Mouse (Mus musculus): Measurements from ENCODE around the gene Rasgrp3. TPM values are rescaled to one million over a fixed set of nuclear protein-coding genes. Genes with fewer than 3 reads are reported as not detected.
"Not testable (repeated sequence)": the region's sequence is repeated elsewhere in the genome, so short reads cannot be mapped to it uniquely, and the experiment has no call there.

The Rasgrp3 gene
- polyA plus RNA-seq, 1 experiment from 2014 or later, result 4.7 TPM

GRCm38 (mm10) chr17:75449022-75449421, 13.3 kb downstream of the Rasgrp3 start:
- no peaks in the 10 kb centered on the region for H3K4me1 ChIP-seq (ENCODE audit: control insufficient read depth, insufficient read depth, low read length)
- 68% methylated on average over 1 of the region's 1 CpGs for WGBS
- no peaks in the 10 kb centered on the region for H3K36me3 ChIP-seq (ENCODE audit: control insufficient read depth, insufficient read depth, low read length)
- no peak overlapping the region for H3K27ac ChIP-seq (ENCODE audit: low read depth, low read length)
- H3K9ac ChIP-seq (replicated peaks; ENCODE audit: low read depth, low read length), result no peak overlapping the region
- ATAC-seq (ENCODE audit: low read depth), result no peak
- H3K27me3 ChIP-seq (ENCODE audit: control insufficient read depth, insufficient read depth, low read length), result no peaks in the 10 kb centered on the region
- no peak overlapping the region for H3K4me3 ChIP-seq (ENCODE audit: low read depth, low read length)
- H3K4me2 ChIP-seq (ENCODE audit: low read depth, low read length), result no peak overlapping the region
- no peaks in the 10 kb centered on the region for H3K9me3 ChIP-seq (ENCODE audit: control insufficient read depth, low read length)

- 86% methylated on average over 4 of the region's 4 CpGs for WGBS
Observed at GRCm38 (mm10) chr17:75452313-75452712, 16.6 kb downstream of the Rasgrp3 start.

GRCm38 (mm10) chr17:75453639-75454038, 17.9 kb downstream of the Rasgrp3 start:
- H3K4me1 ChIP-seq (ENCODE audit: control insufficient read depth, insufficient read depth, low read length), result no peaks in the 10 kb centered on the region
- no peaks in the 10 kb centered on the region for H3K9me3 ChIP-seq (ENCODE audit: control insufficient read depth, low read length)
- no peak overlapping the region for H3K4me3 ChIP-seq (ENCODE audit: low read depth, low read length)
- no peaks in the 10 kb centered on the region for H3K27me3 ChIP-seq (ENCODE audit: control insufficient read depth, insufficient read depth, low read length)
- H3K36me3 ChIP-seq (ENCODE audit: control insufficient read depth, insufficient read depth, low read length), result no peaks in the 10 kb centered on the region
- H3K27ac ChIP-seq (ENCODE audit: low read depth, low read length), result no peak overlapping the region
- no peak overlapping the region for H3K4me2 ChIP-seq (ENCODE audit: low read depth, low read length)
- H3K9ac ChIP-seq (replicated peaks; ENCODE audit: low read depth, low read length), result no peak overlapping the region
- ATAC-seq (ENCODE audit: low read depth), result no peak

More at GRCm38 (mm10) chr17:75452313-75452712, 16.6 kb downstream of the Rasgrp3 start:
- H3K27ac ChIP-seq (ENCODE audit: low read depth, low read length), result no peak overlapping the region
- no peaks in the 10 kb centered on the region for H3K36me3 ChIP-seq (ENCODE audit: control insufficient read depth, insufficient read depth, low read length)
- ATAC-seq (ENCODE audit: low read depth), result no peak
- no peaks in the 10 kb centered on the region for H3K9me3 ChIP-seq (ENCODE audit: control insufficient read depth, low read length)
- H3K4me2 ChIP-seq (ENCODE audit: low read depth, low read length), result no peak overlapping the region
- no peak overlapping the region for H3K4me3 ChIP-seq (ENCODE audit: low read depth, low read length)
- no peaks in the 10 kb centered on the region for H3K4me1 ChIP-seq (ENCODE audit: control insufficient read depth, insufficient read depth, low read length)
- no peak overlapping the region for H3K9ac ChIP-seq (replicated peaks; ENCODE audit: low read depth, low read length)
- no peaks in the 10 kb centered on the region for H3K27me3 ChIP-seq (ENCODE audit: control insufficient read depth, insufficient read depth, low read length)

GRCm38 (mm10) chr17:75456096-75456495, 20.4 kb downstream of the Rasgrp3 start:
- H3K4me3 ChIP-seq (ENCODE audit: low read depth, low read length); H3K27ac ChIP-seq (ENCODE audit: low read depth, low read length); H3K9me3 ChIP-seq (ENCODE audit: control insufficient read depth, low read length); H3K27me3 ChIP-seq (ENCODE audit: control insufficient read depth, insufficient read depth, low read length); H3K36me3 ChIP-seq (ENCODE audit: control insufficient read depth, insufficient read depth, low read length); ATAC-seq (ENCODE audit: low read depth); H3K4me1 ChIP-seq (ENCODE audit: control insufficient read depth, insufficient read depth, low read length); H3K4me2 ChIP-seq (ENCODE audit: low read depth, low read length); H3K9ac ChIP-seq (replicated peaks; ENCODE audit: low read depth, low read length): not testable (repeated sequence)
- 94% methylated on average over 9 of the region's 9 CpGs for WGBS

GRCm38 (mm10) chr17:75460621-75461020, 24.9 kb downstream of the Rasgrp3 start:
- ATAC-seq (ENCODE audit: low read depth), result 0 out of 2 replicates have a peak, but pooled peaks have one; percentile 44
- Histone ChIP-seq H3K27me3 (ENCODE audit: control insufficient read depth, insufficient read depth, low read length) (peaks cover 4% of the 10 kb centered on the region; the same call in 1 of the 2 replicates), H3K9me3 (ENCODE audit: control insufficient read depth, low read length) (no peaks in the 10 kb centered on the region), H3K4me1 (ENCODE audit: control insufficient read depth, insufficient read depth, low read length) (0 out of 2 replicates have a peak, but pooled peaks cover 2% of the 10 kb centered on the region), H3K4me3 (ENCODE audit: low read depth, low read length) (no peak overlapping the region), H3K9ac (replicated peaks; ENCODE audit: low read depth, low read length) (no peak overlapping the region), H3K36me3 (ENCODE audit: control insufficient read depth, insufficient read depth, low read length) (no peaks in the 10 kb centered on the region), H3K27ac (ENCODE audit: low read depth, low read length) (no peak overlapping the region), H3K4me2 (ENCODE audit: low read depth, low read length) (no peak overlapping the region)
- 92% methylated on average over 6 of the region's 6 CpGs for WGBS

GRCm38 (mm10) chr17:75461771-75462170, 26.1 kb downstream of the Rasgrp3 start:
- peaks cover 4% of the 10 kb centered on the region; the same call in 1 of the 2 replicates for H3K27me3 ChIP-seq (ENCODE audit: control insufficient read depth, insufficient read depth, low read length)
- H3K9me3 ChIP-seq (ENCODE audit: control insufficient read depth, low read length), result no peaks in the 10 kb centered on the region
- WGBS, result 88% methylated on average over 1 of the region's 1 CpGs
- no peak overlapping the region for H3K27ac ChIP-seq (ENCODE audit: low read depth, low read length)
- no peak for ATAC-seq (ENCODE audit: low read depth)
- no peak overlapping the region for H3K4me2 ChIP-seq (ENCODE audit: low read depth, low read length)
- no peak overlapping the region for H3K9ac ChIP-seq (replicated peaks; ENCODE audit: low read depth, low read length)
- H3K4me3 ChIP-seq (ENCODE audit: low read depth, low read length), result no peak overlapping the region
- 0 out of 2 replicates have a peak, but pooled peaks cover 2% of the 10 kb centered on the region for H3K4me1 ChIP-seq (ENCODE audit: control insufficient read depth, insufficient read depth, low read length)
- no peaks in the 10 kb centered on the region for H3K36me3 ChIP-seq (ENCODE audit: control insufficient read depth, insufficient read depth, low read length)

- H3K9me3 ChIP-seq (ENCODE audit: control insufficient read depth, low read length); H3K9ac ChIP-seq (replicated peaks; ENCODE audit: low read depth, low read length); H3K4me2 ChIP-seq (ENCODE audit: low read depth, low read length); H3K4me3 ChIP-seq (ENCODE audit: low read depth, low read length); H3K4me1 ChIP-seq (ENCODE audit: control insufficient read depth, insufficient read depth, low read length); ATAC-seq (ENCODE audit: low read depth); H3K36me3 ChIP-seq (ENCODE audit: control insufficient read depth, insufficient read depth, low read length); H3K27ac ChIP-seq (ENCODE audit: low read depth, low read length); H3K27me3 ChIP-seq (ENCODE audit: control insufficient read depth, insufficient read depth, low read length): not testable (repeated sequence)
- WGBS, result 93% methylated on average over 1 of the region's 1 CpGs
Observed at GRCm38 (mm10) chr17:75463223-75463622, 27.5 kb downstream of the Rasgrp3 start.

GRCm38 (mm10) chr17:75463645-75464044, 27.9 kb downstream of the Rasgrp3 start:
- Histone ChIP-seq H3K4me3 (ENCODE audit: low read depth, low read length) (no peak overlapping the region), H3K9me3 (ENCODE audit: control insufficient read depth, low read length) (no peaks in the 10 kb centered on the region), H3K27me3 (ENCODE audit: control insufficient read depth, insufficient read depth, low read length) (peaks cover 4% of the 10 kb centered on the region; the same call in 1 of the 2 replicates), H3K9ac (replicated peaks; ENCODE audit: low read depth, low read length) (no peak overlapping the region), H3K36me3 (ENCODE audit: control insufficient read depth, insufficient read depth, low read length) (no peaks in the 10 kb centered on the region), H3K4me1 (ENCODE audit: control insufficient read depth, insufficient read depth, low read length) (0 out of 2 replicates have a peak, but pooled peaks cover 2% of the 10 kb centered on the region), H3K4me2 (ENCODE audit: low read depth, low read length) (no peak overlapping the region), H3K27ac (ENCODE audit: low read depth, low read length) (no peak overlapping the region)
- no peak for ATAC-seq (ENCODE audit: low read depth)
- WGBS, result 90% methylated on average over 2 of the region's 2 CpGs

GRCm38 (mm10) chr17:75464331-75464982, 28.8 kb downstream of the Rasgrp3 start:
- Histone ChIP-seq H3K27ac (ENCODE audit: low read depth, low read length) (no peak overlapping the region), H3K36me3 (ENCODE audit: control insufficient read depth, insufficient read depth, low read length) (no peaks in the 10 kb centered on the region), H3K4me3 (ENCODE audit: low read depth, low read length) (no peak overlapping the region), H3K27me3 (ENCODE audit: control insufficient read depth, insufficient read depth, low read length) (peaks cover 4% of the 10 kb centered on the region; the same call in 1 of the 2 replicates), H3K4me1 (ENCODE audit: control insufficient read depth, insufficient read depth, low read length) (0 out of 2 replicates have a peak, but pooled peaks cover 2% of the 10 kb centered on the region), H3K9me3 (ENCODE audit: control insufficient read depth, low read length) (no peaks in the 10 kb centered on the region), H3K9ac (replicated peaks; ENCODE audit: low read depth, low read length) (no peak overlapping the region), H3K4me2 (ENCODE audit: low read depth, low read length) (no peak overlapping the region)
- no peak for ATAC-seq (ENCODE audit: low read depth)
- WGBS, result 22% methylated on average over 9 of the region's 9 CpGs
